Mouse (Mus musculus): Measurements from ENCODE around the gene Slit3.

The Slit3 gene

GRCm38 (mm10) chr11:35345696-35346480 lies 224.9 kb downstream of the Slit3 start:
- no peak for DNase-seq (ENCODE audit: low read depth, low spot score)

DNA sequence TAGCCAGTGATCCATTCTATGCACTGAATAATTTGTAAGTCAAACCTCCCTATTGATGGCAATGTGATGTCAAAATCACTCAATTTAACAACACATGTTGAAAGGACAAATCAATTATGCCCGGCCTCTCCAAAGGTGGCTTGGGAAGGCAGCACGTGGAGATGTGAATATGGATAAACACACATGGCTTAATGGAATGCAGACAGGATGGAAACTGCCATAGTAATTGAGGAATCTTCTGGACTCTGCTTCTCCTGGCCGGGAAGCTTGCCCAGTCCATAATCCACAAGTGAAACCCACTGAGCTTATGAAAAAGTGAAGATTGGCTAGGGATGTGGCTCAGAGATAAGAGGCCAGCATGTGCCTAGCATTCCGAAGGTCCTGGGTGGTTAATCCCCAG lies 227.1 kb downstream of the Slit3 start:
- no peak for DNase-seq (ENCODE audit: low read depth, low spot score)

DNA sequence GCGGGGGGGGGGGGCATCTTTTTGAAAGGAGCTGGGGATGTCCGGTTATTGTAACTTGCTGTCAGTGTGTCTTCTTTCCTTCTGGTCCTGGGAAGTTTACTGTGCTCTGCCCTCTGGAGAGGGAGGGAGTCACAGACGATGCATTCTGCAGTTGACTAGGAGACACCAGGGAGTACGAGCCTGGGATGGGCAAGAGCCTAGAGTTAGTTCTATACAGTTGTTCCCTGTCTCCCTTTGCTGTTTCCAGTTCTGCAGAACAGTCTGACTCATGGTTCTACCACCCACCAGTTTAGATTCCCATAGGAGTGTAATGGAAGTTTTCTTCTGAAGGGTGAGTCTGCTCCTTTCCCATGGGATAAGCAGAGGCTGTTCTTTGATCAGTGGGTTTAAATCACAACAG lies 229.9 kb downstream of the Slit3 start:
- DNase-seq (ENCODE audit: low read depth, low spot score): no peak

GRCm38 (mm10) chr11:35351376-35351775 lies 230.4 kb downstream of the Slit3 start:
- no peak for DNase-seq (ENCODE audit: low read depth, low spot score)

DNA sequence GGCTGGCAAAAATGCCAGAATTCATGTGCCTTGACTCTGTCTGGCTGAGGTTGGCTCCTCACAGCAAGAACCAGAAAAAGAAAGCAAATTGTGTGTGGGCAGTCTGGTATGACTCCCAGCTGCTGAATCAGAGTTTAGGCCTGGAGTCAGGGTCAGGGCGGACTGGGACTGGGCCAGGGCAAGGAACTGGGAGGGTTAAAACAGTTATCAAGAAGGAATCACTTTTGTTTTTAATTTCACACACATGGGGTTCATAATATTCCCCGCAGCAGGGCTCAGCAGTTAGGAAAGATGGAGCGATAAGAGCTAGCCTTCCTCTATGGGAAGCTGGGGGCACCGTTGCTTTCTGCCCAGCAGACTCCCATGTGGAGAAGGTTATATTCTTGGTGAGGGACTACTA lies 234.8 kb downstream of the Slit3 start:
- no peak for DNase-seq (ENCODE audit: low read depth, low spot score)

GRCm38 (mm10) chr11:35361071-35361470 lies 240.0 kb downstream of the Slit3 start:
- no peak for DNase-seq (ENCODE audit: low read depth, low spot score)

DNA sequence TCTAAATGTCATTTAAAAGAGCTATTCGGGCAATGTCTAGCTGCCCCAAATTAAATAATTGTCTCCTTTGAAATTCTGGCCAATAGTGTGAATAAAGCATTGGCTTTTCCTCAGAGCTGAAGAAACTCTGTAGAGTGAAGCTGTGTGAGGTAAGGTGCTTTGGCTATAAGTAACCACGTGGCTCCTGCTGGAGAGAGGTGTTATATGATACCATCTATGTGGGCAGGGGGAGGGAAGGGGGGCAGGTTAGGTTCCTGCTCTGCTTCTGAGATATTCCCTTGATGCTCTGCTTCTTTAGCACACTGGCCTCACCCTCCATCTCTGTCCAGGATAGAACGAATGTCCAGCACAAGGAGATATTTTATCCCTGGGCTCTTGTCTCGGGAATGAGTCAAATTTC lies 242.0 kb downstream of the Slit3 start:
- DNase-seq (ENCODE audit: low read depth, low spot score): no peak

DNA sequence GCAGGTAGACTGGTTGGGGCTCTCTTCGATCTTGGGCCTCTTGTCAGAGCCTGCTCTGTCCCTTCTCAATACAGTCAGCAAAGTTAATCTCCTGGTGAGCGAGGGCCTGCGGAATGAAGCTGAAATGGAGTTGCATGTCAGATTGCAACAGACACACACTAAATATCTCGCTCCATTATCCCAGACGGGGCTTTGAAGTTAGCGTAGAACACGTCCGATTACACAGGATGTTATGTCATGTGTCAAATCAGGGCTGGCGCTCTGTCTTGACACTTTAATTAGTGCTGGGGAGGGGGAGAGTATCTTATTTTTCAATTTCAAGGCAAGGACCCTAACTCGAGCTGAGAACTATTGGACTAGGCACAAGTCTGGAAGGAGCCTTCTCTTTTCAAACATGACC lies 243.4 kb downstream of the Slit3 start:
- DNase-seq (ENCODE audit: low read depth, low spot score): no peak

- DNase-seq (ENCODE audit: low read depth, low spot score): no peak
Measured at GRCm38 (mm10) chr11:35365510-35365931, 244.5 kb downstream of the Slit3 start.

DNA sequence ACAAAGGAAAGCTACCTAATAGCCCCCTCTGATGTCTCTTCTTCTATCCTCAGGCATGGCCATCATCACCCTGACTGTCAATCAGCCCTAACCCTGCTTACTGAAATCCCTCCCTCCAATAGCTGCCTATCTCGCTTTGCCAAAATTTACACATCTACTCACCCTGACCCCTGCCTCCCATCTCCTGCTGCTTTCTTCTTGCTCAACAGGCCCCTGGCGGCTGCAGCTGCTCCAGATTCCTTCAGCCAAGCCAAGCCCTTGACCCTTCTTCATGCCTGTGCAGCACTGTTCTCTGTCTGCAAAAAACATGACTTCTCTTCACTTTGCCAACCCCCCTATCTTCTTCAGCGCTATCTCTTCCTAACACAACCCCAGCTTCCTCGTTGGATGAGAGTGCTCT lies 245.6 kb downstream of the Slit3 start:
- no peak for DNase-seq (ENCODE audit: low read depth, low spot score)

DNA sequence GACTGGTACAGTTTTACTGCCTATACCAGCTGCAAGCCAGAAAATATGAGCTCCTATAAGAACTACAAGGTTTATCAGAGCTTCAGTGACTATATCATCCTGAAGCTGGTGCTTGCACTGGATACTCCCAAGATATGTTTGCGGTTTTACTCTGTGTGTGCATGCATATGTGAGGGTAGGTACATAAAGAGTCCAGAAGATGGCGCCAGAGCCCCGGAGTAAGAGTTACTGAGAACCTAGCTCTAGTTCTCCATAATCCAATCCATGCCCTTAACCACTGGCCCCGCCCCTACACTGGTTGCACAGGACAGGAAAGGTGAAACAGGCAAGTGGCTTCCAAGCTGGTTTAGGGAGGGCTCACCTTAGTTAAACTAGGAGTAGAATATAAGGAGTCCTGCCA lies 246.2 kb downstream of the Slit3 start:
- no peak for DNase-seq (ENCODE audit: low read depth, low spot score)

- DNase-seq (ENCODE audit: low read depth, low spot score): no peak
Measured at GRCm38 (mm10) chr11:35369964-35370363, 248.9 kb downstream of the Slit3 start.

- DNase-seq (ENCODE audit: low read depth, low spot score): no peak
Measured at GRCm38 (mm10) chr11:35370705-35371104, 249.7 kb downstream of the Slit3 start.

DNA sequence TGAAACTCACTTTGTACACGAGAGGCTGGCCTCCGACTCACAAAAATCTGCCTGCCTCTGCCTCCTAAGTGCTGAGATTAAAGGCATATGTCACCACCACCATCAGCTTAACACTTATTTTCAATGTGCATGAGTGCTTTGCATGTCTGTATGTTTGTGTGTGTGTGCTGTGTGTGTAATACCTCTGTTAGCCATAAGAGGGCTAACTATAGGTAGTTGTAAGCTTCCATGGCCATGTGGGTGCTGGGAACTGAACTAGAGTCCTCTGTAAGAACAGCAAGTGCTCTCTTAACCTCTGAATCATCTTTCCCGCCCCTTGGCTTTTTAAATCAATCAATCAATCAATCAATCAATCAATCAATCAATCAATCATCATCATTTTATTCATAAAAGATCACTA lies 251.4 kb downstream of the Slit3 start:
- no peak for DNase-seq (ENCODE audit: low read depth, low spot score)

GRCm38 (mm10) chr11:35375072-35375471 lies 254.0 kb downstream of the Slit3 start:
- no peak for DNase-seq (ENCODE audit: low read depth, low spot score)

- DNase-seq (ENCODE audit: low read depth, low spot score): no peak
Measured at GRCm38 (mm10) chr11:35378802-35379201, 257.8 kb downstream of the Slit3 start.

DNA sequence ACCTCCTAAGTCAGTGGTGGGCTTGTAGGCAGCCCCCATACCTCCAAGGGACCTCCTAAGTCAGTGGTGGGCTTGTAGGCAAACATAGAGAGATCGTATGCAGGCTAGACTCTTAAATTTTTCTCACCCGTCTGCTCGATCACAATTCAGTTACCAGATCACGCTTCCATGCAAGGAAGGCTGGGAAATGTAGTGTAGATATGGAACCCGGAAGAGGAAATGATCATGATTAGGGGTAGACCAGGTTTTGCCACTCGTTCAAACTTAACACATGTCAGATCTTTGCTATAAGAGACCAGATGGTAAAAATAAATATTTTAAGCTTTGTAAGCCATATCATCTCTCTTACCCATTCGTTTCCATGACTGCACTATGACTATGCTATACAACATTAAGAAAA lies 258.4 kb downstream of the Slit3 start:
- no peak for DNase-seq (ENCODE audit: low read depth, low spot score)

GRCm38 (mm10) chr11:35380766-35381165 lies 259.7 kb downstream of the Slit3 start:
- DNase-seq (ENCODE audit: low read depth, low spot score): no peak

DNA sequence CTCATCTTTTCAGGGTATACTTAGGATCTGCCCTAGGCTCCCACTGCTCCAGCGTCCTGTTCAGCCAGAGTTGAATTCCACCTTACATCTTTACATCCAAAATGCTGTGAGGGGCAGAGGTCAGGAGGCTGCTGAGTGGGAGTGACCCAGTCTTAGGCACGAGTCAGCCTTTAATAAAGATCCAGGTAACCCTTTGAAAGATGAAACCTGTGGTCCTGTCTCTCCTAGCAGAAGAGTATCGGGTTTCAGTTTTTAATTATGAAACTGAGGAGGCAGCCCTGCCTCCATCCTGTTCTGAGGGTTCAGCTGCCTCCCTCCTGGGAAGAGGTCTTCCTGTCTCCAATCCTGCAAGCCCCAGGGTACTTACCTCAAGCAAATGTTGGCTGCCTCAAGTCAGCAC lies 264.4 kb downstream of the Slit3 start:
- DNase-seq (ENCODE audit: low read depth, low spot score): no peak

- DNase-seq (ENCODE audit: low read depth, low spot score): no peak
Measured at GRCm38 (mm10) chr11:35387826-35388225, 266.8 kb downstream of the Slit3 start.

- DNase-seq (ENCODE audit: low read depth, low spot score): peak; percentile 76
Measured at GRCm38 (mm10) chr11:35388471-35388870, 267.4 kb downstream of the Slit3 start.

DNA sequence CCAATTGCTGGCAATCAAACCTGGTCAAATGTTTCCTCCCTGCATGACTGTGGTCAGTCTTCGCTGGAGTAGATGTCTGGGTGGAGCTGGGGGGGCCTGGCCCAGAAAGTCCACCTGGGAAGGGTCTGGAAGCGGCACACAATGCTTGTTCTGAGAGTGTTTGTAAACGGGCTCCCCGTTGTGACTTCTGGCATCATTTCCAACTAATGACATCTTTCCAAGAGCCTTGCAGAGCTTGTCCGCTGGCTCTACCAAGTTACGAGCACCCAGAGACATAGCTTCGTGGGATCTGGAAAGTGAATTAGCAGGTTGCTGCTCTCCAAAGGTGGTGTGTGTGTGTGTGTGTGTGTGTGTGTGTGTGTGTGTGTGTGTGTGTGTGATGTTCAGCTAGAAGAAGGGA lies 268.3 kb downstream of the Slit3 start:
- no peak for DNase-seq (ENCODE audit: low read depth, low spot score)

- no peak for DNase-seq (ENCODE audit: low read depth, low spot score)
Measured at GRCm38 (mm10) chr11:35389780-35390435, 268.9 kb downstream of the Slit3 start.

Data from forelimb bud, embryonic 11.5 days (tissue).